Mouse (Mus musculus) stomach, embryonic 16.5 days (tissue): ENCODE data around the gene Tes3-ps. TPM values are rescaled to one million over a fixed set of nuclear protein-coding genes. Genes with fewer than 3 reads are reported as not detected.

ENCODE experiments used
- ATAC-seq: fragments of 200-750 bp; cut with Nextera tagmentation; 2 replicates; pipeline ENCODE4 v1.8.0; 2017; ENCODE audit warnings: moderate number of reproducible peaks, moderate TSS enrichment; ENCODE audit not compliant: insufficient read depth, low FRiP score
- H3K27ac ChIP-seq: fragments of 300-500 bp; sonication (generic); 2 replicates; pipeline ENCODE4 v1.5.1; 2014; ENCODE audit warnings: low read length
- H3K27me3 ChIP-seq: fragments of 300-500 bp; sonication (generic); 2 replicates; pipeline ENCODE4 v1.6.1; 2014; ENCODE audit warnings: low read length, control low read depth, mixed read lengths; ENCODE audit not compliant: control insufficient read depth, insufficient read depth
- H3K36me3 ChIP-seq: fragments of 300-500 bp; sonication (generic); 2 replicates; pipeline ENCODE4 v1.6.1; 2014; ENCODE audit warnings: low read length; ENCODE audit not compliant: control insufficient read depth, insufficient read depth
- H3K4me1 ChIP-seq: fragments of 300-500 bp; sonication (generic); 2 replicates; pipeline ENCODE4 v1.6.1; 2014; ENCODE audit warnings: low read length, control low read depth, mixed read lengths; ENCODE audit not compliant: control insufficient read depth, insufficient read depth
- H3K4me2 ChIP-seq: fragments of 300-500 bp; sonication (generic); 2 replicates; pipeline ENCODE4 v1.6.1; 2014; ENCODE audit warnings: low read depth, low read length, mixed read lengths
- H3K4me3 ChIP-seq: fragments of 300-500 bp; sonication (generic); replicated peaks from 2 replicates; pipeline ENCODE4 v1.5.1; 2014; ENCODE audit warnings: mild to moderate bottlenecking, low read length
- H3K9ac ChIP-seq: fragments of 300-500 bp; sonication (generic); 2 replicates; pipeline ENCODE4 v1.6.1; 2014; ENCODE audit warnings: low read length
- H3K9me3 ChIP-seq: fragments of 300-500 bp; sonication (generic); replicated peaks from 2 replicates; pipeline ENCODE4 v1.6.1; 2016; ENCODE audit warnings: low read length, control low read depth; ENCODE audit not compliant: control insufficient read depth
- WGBS: fragments of 180-500 bp; shearing (Covaris S2); extraction: QIAGEN DNeasy Blood & Tissue Kit; methylation state at CpG from one replicate; pipeline ENCODE4 v1.1.7; 2014; 5-methylcytosine and 5-hydroxymethylcytosine counted together
- polyA plus RNA-seq: library from polyadenylated mRNA; unstranded; fragments of >200 nt; fragmentation: Nextera tagmentation; extraction: Ambion mirVana; gene quantifications from 2 replicates; pipeline ENCODE4 v1.2.1, GENCODE M21; 2015

The Tes3-ps gene
- polyA plus RNA-seq, 1 experiment from 2014 or later = 0.74 TPM

DNA sequence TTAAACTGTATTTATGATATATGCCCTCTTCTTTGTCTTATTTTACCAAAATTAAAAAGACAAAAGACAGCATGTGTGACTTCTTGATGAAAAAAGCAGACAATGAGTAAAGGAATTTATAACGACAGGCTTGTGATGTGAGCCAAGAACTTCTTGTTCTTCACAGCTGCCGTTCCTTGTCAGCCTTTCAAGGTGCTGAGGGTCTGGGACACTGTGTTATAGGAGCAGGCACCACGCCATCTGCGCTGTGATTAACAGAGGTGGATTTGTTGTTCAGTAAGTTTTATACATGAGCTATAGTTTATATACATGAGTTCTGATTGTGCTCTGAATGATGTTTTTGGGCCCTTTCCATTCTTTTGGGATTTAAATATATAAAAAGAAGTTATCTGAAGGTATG is 13.7 kb upstream of the Tes3-ps start:
- ATAC-seq = no peak
- peak overlapping the region; percentile 65 for H3K27ac ChIP-seq
- WGBS = 72% methylated on average over 4 of the region's 4 CpGs

DNA sequence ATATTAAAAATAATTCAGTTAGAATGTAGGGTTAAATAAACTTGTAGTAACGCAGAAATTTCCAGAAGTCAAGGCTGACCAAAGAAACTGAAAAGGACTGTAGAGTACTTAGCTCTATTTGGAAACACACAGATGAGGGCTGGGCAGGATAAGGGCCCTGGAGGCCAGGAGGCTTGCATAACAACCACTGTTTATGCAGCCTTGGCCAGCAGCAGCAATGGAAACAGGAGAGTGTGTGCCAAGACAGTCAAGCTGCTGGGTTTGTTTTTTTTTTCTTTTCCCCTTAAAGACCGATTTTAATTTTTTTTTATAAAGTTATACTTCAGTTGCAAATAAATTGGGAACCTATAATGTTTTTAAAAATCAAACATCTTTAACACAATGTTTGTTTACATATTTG is 13.1 kb upstream of the Tes3-ps start:
- Histone ChIP-seq H3K4me3 (no peak overlapping the region), H3K27ac (no peak overlapping the region), H3K4me1 (no peaks in the 10 kb centered on the region), H3K9ac (no peak overlapping the region), H3K4me2 (no peak overlapping the region), H3K36me3 (no peaks in the 10 kb centered on the region), H3K9me3 (no peaks in the 10 kb centered on the region), H3K27me3 (no peaks in the 10 kb centered on the region)
- 33% methylated on average over 2 of the region's 2 CpGs for WGBS
- ATAC-seq = peak; percentile 90; the same call in 1 of the 2 replicates

More for the DNA sequence above, 13.7 kb upstream of the Tes3-ps start:
- H3K4me2 ChIP-seq = no peak overlapping the region
- no peaks in the 10 kb centered on the region for H3K27me3 ChIP-seq
- H3K4me3 ChIP-seq = no peak overlapping the region
- H3K4me1 ChIP-seq = no peaks in the 10 kb centered on the region
- no peaks in the 10 kb centered on the region for H3K9me3 ChIP-seq
- no peak overlapping the region for H3K9ac ChIP-seq
- no peaks in the 10 kb centered on the region for H3K36me3 ChIP-seq

DNA sequence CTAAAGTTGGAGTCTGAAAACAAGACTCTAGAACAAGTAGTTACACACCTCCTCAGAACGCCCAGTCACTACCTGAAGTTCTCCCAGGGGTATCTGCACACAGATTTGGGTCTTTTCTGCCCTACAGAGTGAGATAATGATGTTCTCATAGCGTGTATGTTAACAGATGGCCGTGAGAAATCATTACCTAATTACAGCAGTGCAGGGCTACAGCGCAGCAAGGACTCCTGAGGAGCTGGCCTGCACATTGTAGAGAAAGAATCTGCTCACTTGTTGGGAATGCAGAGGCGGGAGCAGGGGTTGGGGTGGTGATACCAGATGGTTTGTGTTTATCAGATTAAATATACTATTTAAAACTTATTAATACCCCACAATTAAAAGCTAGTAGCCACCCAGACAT is 12.6 kb upstream of the Tes3-ps start:
- Histone ChIP-seq H3K4me2 (no peak overlapping the region), H3K9ac (no peak overlapping the region), H3K27me3 (no peaks in the 10 kb centered on the region), H3K36me3 (no peaks in the 10 kb centered on the region), H3K4me1 (no peaks in the 10 kb centered on the region), H3K27ac (peak overlapping the region; percentile 81), H3K4me3 (no peak overlapping the region), H3K9me3 (no peaks in the 10 kb centered on the region)
- WGBS = 43% methylated on average over 5 of the region's 5 CpGs
- ATAC-seq = 0 out of 2 replicates have a peak, but pooled peaks have one; percentile 43

GRCm38 (mm10) chr13:49485388-49485787 is 7.7 kb upstream of the Tes3-ps start:
- no peaks in the 10 kb centered on the region for H3K27me3 ChIP-seq
- no peaks in the 10 kb centered on the region for H3K36me3 ChIP-seq
- no peaks in the 10 kb centered on the region for H3K9me3 ChIP-seq
- H3K9ac ChIP-seq = no peak overlapping the region
- 74% methylated on average over 5 of the region's 5 CpGs for WGBS
- no peak overlapping the region for H3K4me3 ChIP-seq
- H3K4me1 ChIP-seq = no peaks in the 10 kb centered on the region
- H3K4me2 ChIP-seq = no peak overlapping the region
- H3K27ac ChIP-seq = no peak overlapping the region
- no peak for ATAC-seq

GRCm38 (mm10) chr13:49504510-49504909 is 11.4 kb downstream of the Tes3-ps start, which contains the start of gene Ecm2:
TSS of gene Ecm2 (plus strand) at chr13:49504810.
- no peak within 1 kb of the TSS for H3K9ac ChIP-seq
- H3K27ac ChIP-seq = no peak within 1 kb of the TSS
- 54% methylated on average over 4 of the region's 4 CpGs for WGBS
- no peaks in the 10 kb centered on the region for H3K9me3 ChIP-seq
- H3K4me1 ChIP-seq = no peaks in the 10 kb centered on the region
- H3K36me3 ChIP-seq = no peaks in the 10 kb centered on the region
- H3K27me3 ChIP-seq = no peaks in the 10 kb centered on the region
- H3K4me3 ChIP-seq = no peak within 1 kb of the TSS
- no peak within 1 kb of the TSS; the same call in 1 of the 2 replicates for H3K4me2 ChIP-seq
- no peak for ATAC-seq

- H3K27ac ChIP-seq = no peak overlapping the region
- WGBS = 70% methylated on average over 4 of the region's 4 CpGs
- no peak overlapping the region for H3K9ac ChIP-seq
- H3K36me3 ChIP-seq = no peaks in the 10 kb centered on the region
- no peak overlapping the region for H3K4me3 ChIP-seq
- no peaks in the 10 kb centered on the region for H3K4me1 ChIP-seq
- H3K27me3 ChIP-seq = no peaks in the 10 kb centered on the region
- ATAC-seq = no peak
- H3K9me3 ChIP-seq = no peaks in the 10 kb centered on the region
- no peak overlapping the region for H3K4me2 ChIP-seq
These were observed 12.7 kb downstream of the Tes3-ps start for GRCm38 (mm10) chr13:49505776-49506175.

- Histone ChIP-seq H3K27me3 (no peaks in the 10 kb centered on the region), H3K9me3 (no peaks in the 10 kb centered on the region), H3K9ac (no peak overlapping the region), H3K4me2 (no peak overlapping the region), H3K36me3 (no peaks in the 10 kb centered on the region), H3K27ac (no peak overlapping the region; the same call in 1 of the 2 replicates), H3K4me3 (no peak overlapping the region), H3K4me1 (no peaks in the 10 kb centered on the region)
- ATAC-seq = no peak
- WGBS = 53% methylated on average over 3 of the region's 3 CpGs
These were observed 14.1 kb downstream of the Tes3-ps start for GRCm38 (mm10) chr13:49507176-49507575.

DNA sequence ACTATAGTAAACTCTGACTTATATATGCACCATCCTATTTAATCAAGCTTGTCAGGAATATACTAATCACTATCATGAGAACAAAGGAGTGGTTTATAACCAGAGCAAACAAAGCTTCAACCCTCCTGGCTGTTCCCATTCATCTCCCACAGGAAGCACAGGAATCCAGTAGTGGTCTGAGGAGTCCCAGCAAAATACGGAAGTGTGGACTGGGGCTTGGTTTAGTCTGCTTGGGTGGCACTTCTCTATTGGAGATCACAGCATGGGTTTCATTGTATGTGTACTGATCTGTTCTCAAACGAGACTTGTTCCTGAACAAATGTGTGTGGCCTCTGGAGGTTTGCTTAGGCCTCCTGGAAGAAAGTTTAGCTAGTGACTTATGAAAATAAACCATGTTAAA is 25.6 kb downstream of the Tes3-ps start:
- Histone ChIP-seq H3K27me3 (no peaks in the 10 kb centered on the region), H3K4me3 (no peak overlapping the region), H3K4me1 (no peaks in the 10 kb centered on the region), H3K4me2 (no peak overlapping the region), H3K9me3 (no peaks in the 10 kb centered on the region), H3K36me3 (no peaks in the 10 kb centered on the region), H3K9ac (no peak overlapping the region), H3K27ac (no peak overlapping the region)
- ATAC-seq = no peak
- WGBS = 31% methylated on average over 2 of the region's 2 CpGs

DNA sequence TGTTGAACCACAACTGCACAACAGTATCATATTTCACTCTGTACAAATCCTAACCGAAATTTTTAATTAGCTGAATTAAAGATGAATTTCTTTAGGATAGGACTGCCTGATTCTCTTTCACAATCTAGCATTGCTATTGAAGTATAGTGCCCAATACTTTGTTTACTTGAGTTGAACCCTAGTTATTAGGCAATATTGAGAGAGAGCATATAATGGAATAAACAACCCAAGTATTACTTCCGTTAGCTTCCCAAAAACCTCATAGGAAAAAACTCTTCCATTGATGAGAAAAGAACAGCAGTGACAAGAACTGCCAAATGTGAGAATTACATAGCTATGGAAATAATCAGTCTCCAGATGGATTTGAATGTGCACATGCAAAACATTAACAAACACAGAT is 33.1 kb downstream of the Tes3-ps start:
- H3K4me3 ChIP-seq = no peak overlapping the region
- no peak overlapping the region for H3K27ac ChIP-seq
- no peaks in the 10 kb centered on the region for H3K36me3 ChIP-seq
- no peak overlapping the region for H3K4me2 ChIP-seq
- no peaks in the 10 kb centered on the region for H3K27me3 ChIP-seq
- no peaks in the 10 kb centered on the region for H3K9me3 ChIP-seq
- 69% methylated on average over 2 of the region's 2 CpGs for WGBS
- no peak for ATAC-seq
- no peaks in the 10 kb centered on the region for H3K4me1 ChIP-seq
- no peak overlapping the region for H3K9ac ChIP-seq

- no peak overlapping the region for H3K27ac ChIP-seq
- WGBS = 90% methylated on average over 4 of the region's 4 CpGs
These were observed 37.5 kb downstream of the Tes3-ps start for GRCm38 (mm10) chr13:49530636-49531035.

More at GRCm38 (mm10) chr13:49530636-49531035, 37.5 kb downstream of the Tes3-ps start:
- Histone ChIP-seq H3K9ac (no peak overlapping the region; the same call in 1 of the 2 replicates), H3K27me3 (no peaks in the 10 kb centered on the region), H3K4me3 (no peak overlapping the region), H3K9me3 (no peaks in the 10 kb centered on the region), H3K36me3 (no peaks in the 10 kb centered on the region), H3K4me2 (no peak overlapping the region), H3K4me1 (no peaks in the 10 kb centered on the region)
- no peak for ATAC-seq
